Mouse (Mus musculus) heart, adult 2 months (tissue): ENCODE results near the gene Tgfbr2. TPM values are rescaled to one million over a fixed set of nuclear protein-coding genes. Genes with fewer than 3 reads are reported as not detected.
A peak's percentile ranks its signal among the peaks of the same experiment; 100 is the strongest.

ENCODE experiments used
- DNase-seq, 2 experiments: peaks; one replicate each; pipeline ENCODE4 v3.0.0; 2021
- H3K27ac ChIP-seq: fragments of 200-600 bp; 2 replicates; pipeline ENCODE4 v1.8.1; 2022
- H3K27me3 ChIP-seq: fragments of 200-500 bp; 2 replicates; pipeline ENCODE4 v1.6.1; 2012; ENCODE audit warnings: mild to moderate bottlenecking, low read length, inconsistent platforms, mixed read lengths; ENCODE audit not compliant: control insufficient read depth, insufficient read depth
- H3K36me3 ChIP-seq: fragments of 200-500 bp; 2 replicates; pipeline ENCODE4 v1.6.1; 2012; ENCODE audit warnings: low read length, inconsistent platforms; ENCODE audit not compliant: control insufficient read depth, insufficient read depth
- H3K4me1 ChIP-seq: fragments of 200-500 bp; 2 replicates; pipeline ENCODE4 v1.6.1; 2011; ENCODE audit warnings: low read length; ENCODE audit not compliant: control insufficient read depth, insufficient read depth
- H3K4me3 ChIP-seq: fragments of 200-600 bp; 2 replicates; pipeline ENCODE4 v1.8.1; 2022
- H3K79me2 ChIP-seq: fragments of 200-500 bp; replicated peaks from 2 replicates; pipeline ENCODE4 v1.6.1; 2012; ENCODE audit warnings: mild to moderate bottlenecking, inconsistent platforms, low read length, moderate library complexity, mixed read lengths; ENCODE audit not compliant: control insufficient read depth, insufficient read depth
- H3K9ac ChIP-seq: fragments of 200-500 bp; 2 replicates; pipeline ENCODE4 v1.6.1; 2012; ENCODE audit warnings: low read depth, mild to moderate bottlenecking, control low read depth, inconsistent platforms, low read length, mixed read lengths
- CTCF ChIP-seq: fragments of 200-600 bp; IDR thresholded peaks from 2 replicates; pipeline ENCODE4 v1.8.1; 2022; ENCODE audit warnings: antibody characterized with exemption, mild to moderate bottlenecking, moderate library complexity
- EP300 ChIP-seq: fragments of 200-500 bp; IDR thresholded peaks from 2 replicates; pipeline ENCODE4 v1.6.1; 2011; ENCODE audit warnings: low read depth, low read length, control low read depth; ENCODE audit not compliant: insufficient read depth
- POLR2A ChIP-seq: fragments of 200-500 bp; IDR thresholded peaks from 2 replicates; pipeline ENCODE4 v1.6.1; 2011; ENCODE audit warnings: mild to moderate bottlenecking, low read depth, low read length, control low read depth; ENCODE audit not compliant: insufficient read depth
- whole genome bisulfite sequencing: fragments of 180-500 bp; shearing (Covaris S2); methylation state at CpG from one replicate; pipeline ENCODE4 v1.1.7; 2018; 5-methylcytosine and 5-hydroxymethylcytosine counted together
- intact Hi-C: fragments of 180-260 bp; cut with DNase I; formaldehyde crosslinking; loops from one replicate; pipeline ENCODE4 v1.15.1; 2025
- polyA plus RNA-seq: library from polyadenylated mRNA; depleted of rRNA; stranded (reverse); fragments of >200 nt; gene quantifications from 2 replicates; pipeline ENCODE4 v1.2.3, GENCODE M21; 2012
- total RNA-seq, 2 experiments: library from RNA; stranded (reverse); gene quantifications; 2 replicates each; pipeline ENCODE4 v1.2.3; 2021

The Tgfbr2 gene
- total and polyA plus RNA-seq, 3 experiments, result 23.8 to 36.3 (median 32.5) TPM

DNA sequence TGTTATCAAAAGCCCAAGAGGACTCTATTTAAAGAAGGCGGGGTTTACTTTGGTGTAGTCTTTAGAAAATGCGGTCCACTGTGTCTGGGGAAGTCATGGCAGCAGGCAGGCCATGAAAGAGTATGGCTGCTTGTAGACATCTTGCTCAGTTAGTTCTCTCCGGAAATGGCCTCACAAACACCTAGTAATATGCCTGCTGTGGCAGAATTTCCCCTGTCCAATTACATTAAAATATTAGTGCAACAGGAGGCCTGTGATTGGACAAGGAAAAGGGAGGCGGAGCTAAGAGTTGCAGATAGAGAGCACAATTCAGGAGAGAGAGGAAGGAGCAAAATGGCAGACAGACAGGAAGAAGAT, 45.0 kb upstream of the Tgfbr2 start:
- intact Hi-C loops, result no loop called here
- no peak for DNase-seq

DNA sequence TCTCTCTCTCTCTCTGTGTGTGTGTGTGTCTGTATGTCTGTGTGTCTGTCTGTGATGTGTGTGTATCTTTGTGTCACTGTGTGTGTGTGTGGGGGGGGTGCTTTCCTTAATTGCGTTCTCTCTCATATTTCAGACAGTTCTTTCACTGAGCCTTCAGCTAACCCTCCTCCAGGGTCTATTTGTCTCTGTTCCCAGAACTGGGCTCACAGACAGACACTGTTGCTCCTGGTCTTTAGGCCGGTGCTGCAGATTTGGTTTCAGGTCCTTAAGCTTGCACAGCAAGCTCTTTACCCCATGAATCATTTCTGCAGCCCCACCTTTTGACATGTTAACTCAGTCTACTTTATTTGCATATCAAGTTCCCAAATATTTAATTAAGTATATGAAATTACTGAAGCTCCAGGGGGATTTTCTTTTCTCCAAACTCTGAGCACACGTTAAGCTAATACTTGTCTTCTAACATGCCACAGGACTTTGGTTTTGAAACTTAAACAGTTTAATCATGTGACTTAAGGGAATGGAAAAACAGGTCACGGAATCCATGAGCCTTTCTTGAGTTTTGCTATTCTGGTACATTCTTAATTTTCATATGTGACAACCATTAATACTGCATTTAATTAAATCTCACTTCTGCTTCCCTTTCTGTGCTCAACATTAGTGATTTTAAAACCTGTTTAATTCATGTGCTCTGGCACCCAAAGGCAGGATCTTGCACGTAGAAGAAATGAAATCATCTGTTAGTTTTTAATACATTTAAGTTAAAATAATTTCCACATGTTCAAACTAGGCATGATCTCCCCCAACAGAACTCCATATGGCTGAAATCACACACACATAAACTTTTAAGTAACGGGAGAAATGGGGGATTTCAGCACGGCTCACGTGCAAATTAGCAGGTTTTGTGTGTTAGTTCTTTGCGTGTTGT, 44.3 kb upstream of the Tgfbr2 start:
- Histone ChIP-seq H3K9ac (no peak overlapping the region), H3K27ac (peak overlapping the region; percentile 61), H3K4me3 (no peak overlapping the region), H3K79me2 (no peaks in the 10 kb centered on the region), H3K4me1 (peaks cover 7% of the 10 kb centered on the region), H3K36me3 (no peaks in the 10 kb centered on the region), H3K27me3 (no peaks in the 10 kb centered on the region)
- TF ChIP-seq EP300 (no peak), POLR2A (no peak), CTCF (no peak)
- intact Hi-C loops, result loop anchor here (2.0 kb wide), 1 partner anchor 29 kb away; no protein-coding TSS in a partner anchor
- WGBS, result 76% methylated on average over 9 of the region's 9 CpGs
- DNase-seq, result no peak

More for the DNA sequence above, 45.0 kb upstream of the Tgfbr2 start:
- Histone ChIP-seq H3K4me1 (peaks cover 7% of the 10 kb centered on the region), H3K9ac (no peak overlapping the region), H3K4me3 (no peak overlapping the region), H3K27me3 (no peaks in the 10 kb centered on the region), H3K27ac (no peak overlapping the region), H3K36me3 (no peaks in the 10 kb centered on the region), H3K79me2 (no peaks in the 10 kb centered on the region)
- TF ChIP-seq EP300 (no peak), POLR2A (no peak), CTCF (no peak)
- WGBS, result 96% methylated on average over 4 of the region's 4 CpGs

DNA sequence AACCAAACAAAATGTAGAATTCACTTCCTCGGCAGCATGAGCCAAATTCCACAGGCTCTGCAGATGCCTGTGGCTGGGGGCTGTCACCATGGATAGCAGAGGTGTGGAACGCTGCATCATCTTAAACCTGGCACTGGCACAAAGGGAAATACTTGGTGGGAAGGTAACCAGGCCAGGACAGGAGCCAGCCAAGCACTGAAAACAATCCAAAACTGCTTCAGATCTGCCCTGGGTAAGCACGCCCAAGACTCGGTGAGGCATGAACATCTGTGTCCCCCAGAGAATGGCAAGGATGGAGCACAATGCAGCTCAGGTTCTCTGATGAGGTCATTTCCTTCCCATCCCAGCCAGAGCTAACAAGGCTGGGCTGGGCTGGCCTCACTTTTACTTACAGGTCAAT, 43.6 kb upstream of the Tgfbr2 start:
- Histone ChIP-seq H3K9ac (no peak overlapping the region), H3K4me1 (peaks cover 8% of the 10 kb centered on the region), H3K36me3 (no peaks in the 10 kb centered on the region), H3K4me3 (no peak overlapping the region), H3K79me2 (no peaks in the 10 kb centered on the region), H3K27me3 (no peaks in the 10 kb centered on the region), H3K27ac (peak overlapping the region; percentile 61)
- peak; percentile 60 to 71 for DNase-seq
- 23% methylated on average over 4 of the region's 4 CpGs for WGBS
- no peak for TF ChIP-seq CTCF
- TF ChIP-seq EP300, result peak; percentile 83
- intact Hi-C loops, result loop anchor here (2.0 kb wide), 1 partner anchor 30 kb away; no protein-coding TSS in a partner anchor

DNA sequence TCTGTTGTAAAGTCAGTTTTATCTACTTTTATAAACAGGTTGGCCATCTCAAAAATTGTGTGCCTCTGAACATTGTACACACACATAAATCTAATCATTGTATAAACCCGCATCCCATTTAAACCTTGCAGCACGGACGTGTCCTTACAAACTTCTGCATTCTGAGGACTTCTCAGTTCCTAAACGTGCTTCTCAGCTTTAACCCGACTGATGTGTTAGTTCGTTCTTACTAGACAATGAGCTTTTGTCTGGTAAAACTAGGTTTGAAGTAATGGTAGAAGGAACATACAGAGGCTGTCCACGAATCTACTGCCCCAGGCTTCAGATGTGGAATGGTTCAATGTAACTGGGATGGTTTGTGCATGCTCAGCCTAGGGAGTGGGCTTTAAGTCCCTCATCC, 41.9 kb upstream of the Tgfbr2 start:
- intact Hi-C loops, result no loop called here
- Histone ChIP-seq H3K79me2 (no peaks in the 10 kb centered on the region), H3K27me3 (no peaks in the 10 kb centered on the region), H3K27ac (no peak overlapping the region), H3K4me1 (peaks cover 14% of the 10 kb centered on the region), H3K36me3 (no peaks in the 10 kb centered on the region), H3K9ac (no peak overlapping the region), H3K4me3 (no peak overlapping the region)
- 88% methylated on average over 7 of the region's 7 CpGs for WGBS
- TF ChIP-seq EP300 (no peak), CTCF (no peak), POLR2A (no peak)
- no peak for DNase-seq

DNA sequence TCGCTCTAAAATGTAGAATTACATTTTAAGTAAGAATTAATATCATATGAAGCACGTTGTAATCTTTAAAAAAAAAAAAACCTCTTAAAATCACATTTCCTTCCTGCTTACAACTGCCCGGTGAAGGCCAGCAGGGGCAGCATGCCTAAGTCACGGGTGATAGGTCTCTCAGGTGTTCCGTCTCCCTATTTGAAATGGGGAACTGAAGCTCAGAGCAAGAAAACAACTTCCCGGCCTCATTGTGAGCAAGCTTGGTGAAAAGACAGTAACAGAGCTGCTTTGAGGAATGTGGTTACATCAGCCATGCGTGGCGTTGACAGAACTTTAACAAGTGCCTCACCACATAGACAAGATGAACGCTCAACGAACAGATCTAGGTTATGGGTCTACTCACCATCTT, 41.5 kb upstream of the Tgfbr2 start:
- peak in 1 of 2 experiments; percentile 33 for DNase-seq
- intact Hi-C loops, result no loop called here
- Histone ChIP-seq H3K9ac (no peak overlapping the region), H3K79me2 (no peaks in the 10 kb centered on the region), H3K27ac (no peak overlapping the region), H3K27me3 (no peaks in the 10 kb centered on the region), H3K4me1 (peaks cover 14% of the 10 kb centered on the region), H3K4me3 (no peak overlapping the region), H3K36me3 (no peaks in the 10 kb centered on the region)
- WGBS, result 75% methylated on average over 10 of the region's 10 CpGs
- TF ChIP-seq EP300, result no peak
- no peak for TF ChIP-seq CTCF
- TF ChIP-seq POLR2A, result no peak

DNA sequence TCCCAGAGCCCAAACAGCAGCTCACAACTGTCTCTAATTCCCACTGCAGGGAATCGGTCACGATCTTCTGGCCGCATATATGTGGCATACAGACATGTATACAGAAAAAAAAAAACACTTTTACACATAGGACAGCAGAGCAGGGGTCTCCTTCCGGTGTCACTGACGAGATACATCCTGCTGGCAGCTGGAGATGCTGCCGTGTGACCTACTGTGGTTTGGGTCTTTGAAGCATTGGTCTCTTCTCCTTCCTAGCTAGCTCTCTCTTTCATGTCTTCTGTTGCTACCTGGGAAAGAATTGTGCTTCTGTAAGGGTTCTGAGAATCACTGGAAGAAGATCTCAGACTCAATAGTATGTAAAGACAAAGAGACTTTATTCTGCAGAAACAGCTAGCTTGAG, 39.1 kb upstream of the Tgfbr2 start:
- H3K27ac ChIP-seq, result no peak overlapping the region

More for the DNA sequence above, 39.1 kb upstream of the Tgfbr2 start:
- Histone ChIP-seq H3K4me1 (peaks cover 14% of the 10 kb centered on the region), H3K36me3 (no peaks in the 10 kb centered on the region), H3K79me2 (no peaks in the 10 kb centered on the region), H3K9ac (no peak overlapping the region), H3K4me3 (no peak overlapping the region), H3K27me3 (no peaks in the 10 kb centered on the region)
- WGBS, result 79% methylated on average over 6 of the region's 6 CpGs
- DNase-seq, result no peak
- TF ChIP-seq EP300, result no peak
- TF ChIP-seq POLR2A, result no peak
- no peak for TF ChIP-seq CTCF
- intact Hi-C loops, result loop anchor here (5.0 kb wide), 1 partner anchor 42 kb away; no protein-coding TSS in a partner anchor
